Mouse (Mus musculus) neural tube, embryonic 11.5 days (tissue): Measurements from ENCODE around the gene Stab2. TPM values are rescaled to one million over a fixed set of nuclear protein-coding genes. Genes with fewer than 3 reads are reported as not detected.

ENCODE experiments used
- ATAC-seq: fragments of 200-750 bp; cut with Nextera tagmentation; 2 replicates; pipeline ENCODE4 v1.8.0; 2017; ENCODE audit warnings: moderate number of reproducible peaks, mild to moderate bottlenecking, moderate TSS enrichment, moderate library complexity; ENCODE audit not compliant: insufficient read depth, low FRiP score, low TSS enrichment
- DNase-seq: peaks from one replicate; pipeline ENCODE4 v3.0.0-alpha.2; 2015; ENCODE audit warnings: low spot score
- H3K27ac ChIP-seq: fragments of 300-500 bp; sonication (generic); 2 replicates; pipeline ENCODE4 v1.5.1; 2014; ENCODE audit warnings: low read depth, mild to moderate bottlenecking, low read length
- H3K27me3 ChIP-seq: fragments of 300-500 bp; sonication (generic); 2 replicates; pipeline ENCODE4 v1.6.1; 2014; ENCODE audit warnings: mild to moderate bottlenecking, low read length, mixed read lengths; ENCODE audit not compliant: control insufficient read depth, insufficient read depth
- H3K36me3 ChIP-seq: fragments of 300-500 bp; sonication (generic); 2 replicates; pipeline ENCODE4 v1.6.1; 2014; ENCODE audit warnings: mild to moderate bottlenecking, low read length, moderate library complexity, mixed read lengths; ENCODE audit not compliant: control insufficient read depth, insufficient read depth
- H3K4me1 ChIP-seq: fragments of 300-500 bp; sonication (generic); 2 replicates; pipeline ENCODE4 v1.6.1; 2014; ENCODE audit warnings: low read length, mixed read lengths; ENCODE audit not compliant: control insufficient read depth, insufficient read depth
- H3K4me2 ChIP-seq: fragments of 300-500 bp; sonication (generic); 2 replicates; pipeline ENCODE4 v1.6.1; 2014; ENCODE audit warnings: low read depth, mild to moderate bottlenecking, moderate library complexity
- H3K4me3 ChIP-seq: fragments of 300-500 bp; sonication (generic); 2 replicates; pipeline ENCODE4 v1.5.1; 2014; ENCODE audit warnings: low read depth, low read length
- H3K9ac ChIP-seq: fragments of 300-500 bp; sonication (generic); 2 replicates; pipeline ENCODE4 v1.6.1; 2014; ENCODE audit warnings: mild to moderate bottlenecking, low read length
- H3K9me3 ChIP-seq: fragments of 300-500 bp; sonication (generic); 2 replicates; pipeline ENCODE4 v1.6.1; 2016; ENCODE audit warnings: low read length; ENCODE audit not compliant: control insufficient read depth
- WGBS: fragments of 180-500 bp; shearing (Covaris S2); extraction: QIAGEN DNeasy Blood & Tissue Kit; methylation state at CpG from one replicate; pipeline ENCODE4 v1.1.7; 2014; 5-methylcytosine and 5-hydroxymethylcytosine counted together
- polyA plus RNA-seq: library from polyadenylated mRNA; unstranded; fragments of >200 nt; fragmentation: Nextera tagmentation; extraction: Ambion mirVana; gene quantifications from 2 replicates; pipeline ENCODE4 v1.2.1, GENCODE M21; 2014

The Stab2 gene
- polyA plus RNA-seq, 1 experiment from 2014 or later: 0.41 TPM

GRCm38 (mm10) chr10:86971680-86972502, 35.9 kb downstream of the Stab2 start:
- no peak overlapping the region for H3K27ac ChIP-seq
- no peaks in the 10 kb centered on the region for H3K27me3 ChIP-seq
- DNase-seq (peak; percentile 75), ATAC-seq (peak; percentile 93)
- peak overlapping the region; percentile 35 for H3K4me2 ChIP-seq
- no peaks in the 10 kb centered on the region for H3K9me3 ChIP-seq
- H3K9ac ChIP-seq: no peak overlapping the region
- H3K36me3 ChIP-seq: no peaks in the 10 kb centered on the region
- WGBS: 21% methylated on average over 13 of the region's 13 CpGs
- H3K4me3 ChIP-seq: peak overlapping the region; percentile 17
- H3K4me1 ChIP-seq: no peaks in the 10 kb centered on the region

GRCm38 (mm10) chr10:86969346-86969745, 38.5 kb downstream of the Stab2 start:
- 78% methylated on average over 6 of the region's 6 CpGs for WGBS
- Histone ChIP-seq H3K4me1 (no peaks in the 10 kb centered on the region), H3K9ac (no peak overlapping the region), H3K27ac (no peak overlapping the region), H3K36me3 (no peaks in the 10 kb centered on the region), H3K4me3 (no peak overlapping the region), H3K27me3 (no peaks in the 10 kb centered on the region), H3K9me3 (no peaks in the 10 kb centered on the region), H3K4me2 (no peak overlapping the region)
- ATAC-seq (no peak), DNase-seq (no peak)

GRCm38 (mm10) chr10:86961542-86962466, 46.0 kb downstream of the Stab2 start:
- DNase-seq (no peak), ATAC-seq (no peak)
- H3K4me1 ChIP-seq: no peaks in the 10 kb centered on the region
- no peak overlapping the region for H3K27ac ChIP-seq
- no peaks in the 10 kb centered on the region for H3K27me3 ChIP-seq
- H3K9me3 ChIP-seq: no peaks in the 10 kb centered on the region
- no peaks in the 10 kb centered on the region for H3K36me3 ChIP-seq
- H3K4me2 ChIP-seq: no peak overlapping the region
- H3K4me3 ChIP-seq: no peak overlapping the region
- no peak overlapping the region for H3K9ac ChIP-seq
- 73% methylated on average over 11 of the region's 11 CpGs for WGBS

- H3K27ac ChIP-seq: no peak overlapping the region
- no peak overlapping the region for H3K4me3 ChIP-seq
- no peaks in the 10 kb centered on the region for H3K9me3 ChIP-seq
- no peak for DNase-seq
- no peak for ATAC-seq
- H3K27me3 ChIP-seq: no peaks in the 10 kb centered on the region
- no peaks in the 10 kb centered on the region for H3K36me3 ChIP-seq
- no peak overlapping the region for H3K4me2 ChIP-seq
- WGBS: 85% methylated on average over 3 of the region's 3 CpGs
- H3K4me1 ChIP-seq: no peaks in the 10 kb centered on the region
- no peak overlapping the region for H3K9ac ChIP-seq
Observed at GRCm38 (mm10) chr10:86955299-86955698, 52.5 kb downstream of the Stab2 start.

GRCm38 (mm10) chr10:86952696-86953095, 55.1 kb downstream of the Stab2 start:
- H3K4me1 ChIP-seq: no peaks in the 10 kb centered on the region

GRCm38 (mm10) chr10:86950806-86951205, 57.0 kb downstream of the Stab2 start:
- H3K9ac ChIP-seq: no peak overlapping the region
- no peaks in the 10 kb centered on the region for H3K36me3 ChIP-seq
- no peak overlapping the region for H3K4me2 ChIP-seq
- ATAC-seq (no peak), DNase-seq (no peak)
- WGBS: 92% methylated on average over 4 of the region's 4 CpGs
- no peaks in the 10 kb centered on the region for H3K27me3 ChIP-seq
- H3K27ac ChIP-seq: no peak overlapping the region
- no peak overlapping the region for H3K4me3 ChIP-seq
- no peaks in the 10 kb centered on the region for H3K9me3 ChIP-seq
- no peaks in the 10 kb centered on the region for H3K4me1 ChIP-seq

More at GRCm38 (mm10) chr10:86952696-86953095, 55.1 kb downstream of the Stab2 start:
- no peaks in the 10 kb centered on the region for H3K9me3 ChIP-seq
- DNase-seq: no peak
- ATAC-seq: no peak
- H3K36me3 ChIP-seq: no peaks in the 10 kb centered on the region
- H3K27ac ChIP-seq: no peak overlapping the region
- 75% methylated on average over 1 of the region's 1 CpGs for WGBS
- no peak overlapping the region for H3K4me2 ChIP-seq
- H3K4me3 ChIP-seq: no peak overlapping the region
- H3K27me3 ChIP-seq: no peaks in the 10 kb centered on the region
- no peak overlapping the region for H3K9ac ChIP-seq

GRCm38 (mm10) chr10:86949886-86950285, 57.9 kb downstream of the Stab2 start:
- H3K4me3 ChIP-seq: no peak overlapping the region
- no peak for ATAC-seq
- 86% methylated on average over 4 of the region's 4 CpGs for WGBS

GRCm38 (mm10) chr10:86947541-86947940, 60.3 kb downstream of the Stab2 start:
- H3K27ac ChIP-seq: no peak overlapping the region
- ATAC-seq (no peak), DNase-seq (no peak)
- no peak overlapping the region for H3K4me3 ChIP-seq
- no peaks in the 10 kb centered on the region for H3K27me3 ChIP-seq
- 68% methylated on average over 2 of the region's 2 CpGs for WGBS
- H3K9ac ChIP-seq: no peak overlapping the region
- H3K9me3 ChIP-seq: no peaks in the 10 kb centered on the region
- H3K4me2 ChIP-seq: no peak overlapping the region
- no peaks in the 10 kb centered on the region for H3K4me1 ChIP-seq
- no peaks in the 10 kb centered on the region for H3K36me3 ChIP-seq

More at GRCm38 (mm10) chr10:86949886-86950285, 57.9 kb downstream of the Stab2 start:
- Histone ChIP-seq H3K27ac (no peak overlapping the region), H3K4me2 (no peak overlapping the region), H3K4me1 (no peaks in the 10 kb centered on the region), H3K9ac (no peak overlapping the region), H3K27me3 (no peaks in the 10 kb centered on the region), H3K9me3 (no peaks in the 10 kb centered on the region), H3K36me3 (no peaks in the 10 kb centered on the region)
- DNase-seq: no peak
